Mouse (Mus musculus) stomach, postnatal 0 days (tissue): Measurements from ENCODE around the gene Tbcel.

Source experiments
- CTCF ChIP-seq: IDR thresholded peaks from 2 replicates; pipeline ENCODE4 v1.5.1; 2016; ENCODE audit warnings: antibody characterized with exemption, low read depth, mild to moderate bottlenecking, moderate library complexity
- EP300 ChIP-seq: optimal IDR thresholded peaks from 2 replicates; pipeline ENCODE3; 2016; ENCODE audit warnings: antibody characterized with exemption

- TF ChIP-seq CTCF, result no peak
- no peak for TF ChIP-seq EP300
These were observed 58.6 kb downstream of the Tbcel start for GRCm38 (mm10) chr9:42449043-42449442.
